Mouse (Mus musculus) midbrain, postnatal 0 days (tissue): ENCODE measurements around the gene Tsen2. TPM values are rescaled to one million over a fixed set of nuclear protein-coding genes. Genes with fewer than 3 reads are reported as not detected.

Source experiments
- ATAC-seq: fragments of 200-750 bp; cut with Nextera tagmentation; 2 replicates; pipeline ENCODE4 v1.8.0; 2017; ENCODE audit warnings: moderate number of reproducible peaks, mild to moderate bottlenecking, moderate TSS enrichment, moderate library complexity; ENCODE audit not compliant: low FRiP score
- DNase-seq: peaks from one replicate; pipeline ENCODE4 v3.0.0-alpha.2; 2015; ENCODE audit warnings: low spot score
- H3K27ac ChIP-seq: fragments of 300-500 bp; sonication (generic); 2 replicates; pipeline ENCODE4 v1.5.1; 2014; ENCODE audit warnings: low read depth, mild to moderate bottlenecking, low read length, mixed read lengths
- H3K27me3 ChIP-seq: fragments of 300-500 bp; sonication (generic); 2 replicates; pipeline ENCODE4 v1.6.1; 2014; ENCODE audit warnings: low read length, control low read depth, mixed read lengths; ENCODE audit not compliant: insufficient read depth
- H3K36me3 ChIP-seq: fragments of 300-500 bp; sonication (generic); 2 replicates; pipeline ENCODE4 v1.6.1; 2014; ENCODE audit warnings: low read length, control low read depth, mixed read lengths; ENCODE audit not compliant: insufficient read depth
- H3K4me1 ChIP-seq: fragments of 300-500 bp; sonication (generic); 2 replicates; pipeline ENCODE4 v1.6.1; 2014; ENCODE audit warnings: mild to moderate bottlenecking, control low read depth, antibody characterized with exemption, low read length, mixed read lengths; ENCODE audit not compliant: insufficient read depth
- H3K4me2 ChIP-seq: fragments of 300-500 bp; sonication (generic); 2 replicates; pipeline ENCODE4 v1.6.1; 2014; ENCODE audit warnings: low read depth, mild to moderate bottlenecking, low read length, mixed read lengths; ENCODE audit not compliant: poor library complexity, severe bottlenecking
- H3K4me3 ChIP-seq: fragments of 300-500 bp; sonication (generic); 2 replicates; pipeline ENCODE4 v1.5.1; 2014; ENCODE audit warnings: low read depth, mild to moderate bottlenecking, low read length, moderate library complexity
- H3K9ac ChIP-seq: fragments of 300-500 bp; sonication (generic); replicated peaks from 2 replicates; pipeline ENCODE4 v1.6.1; 2014; ENCODE audit warnings: mild to moderate bottlenecking, low read length, moderate library complexity, mixed read lengths; ENCODE audit not compliant: poor library complexity, severe bottlenecking
- H3K9me3 ChIP-seq: fragments of 300-500 bp; sonication (generic); 2 replicates; pipeline ENCODE4 v1.6.1; 2016; ENCODE audit warnings: low read length, control low read depth
- CTCF ChIP-seq: IDR thresholded peaks from 2 replicates; pipeline ENCODE4 v1.5.1; 2016; ENCODE audit warnings: antibody characterized with exemption, mild to moderate bottlenecking
- WGBS: fragments of 180-500 bp; shearing (Covaris S2); extraction: QIAGEN DNeasy Blood & Tissue Kit; methylation state at CpG from one replicate; pipeline ENCODE4 v1.1.7; 2014; 5-methylcytosine and 5-hydroxymethylcytosine counted together
- polyA plus RNA-seq: library from polyadenylated mRNA; unstranded; fragments of >200 nt; fragmentation: Nextera tagmentation; extraction: Ambion mirVana; gene quantifications from 2 replicates; pipeline ENCODE4 v1.2.1, GENCODE M21; 2015
- total RNA-seq: library from RNA; depleted of rRNA; stranded (reverse); fragments of >200 nt; gene quantifications from 2 replicates; pipeline ENCODE4 v1.2.3, GENCODE M21; 2014

The Tsen2 gene
- total and polyA plus RNA-seq, 2 experiments from 2014 or later, result 15.0 to 24.1 TPM

GRCm38 (mm10) chr6:115574171-115574570, 29.7 kb downstream of the Tsen2 start:
- TF ChIP-seq CTCF, result no peak
- Histone ChIP-seq H3K9me3 (no peaks in the 10 kb centered on the region), H3K9ac (no peak overlapping the region), H3K4me2 (no peak overlapping the region), H3K27me3 (no peaks in the 10 kb centered on the region), H3K4me1 (no peaks in the 10 kb centered on the region), H3K27ac (no peak overlapping the region), H3K36me3 (peaks cover 61% of the 10 kb centered on the region), H3K4me3 (no peak overlapping the region)
- DNase-seq (no peak), ATAC-seq (no peak)
- WGBS, result 93% methylated on average over 7 of the region's 7 CpGs

GRCm38 (mm10) chr6:115577407-115577806, 32.9 kb downstream of the Tsen2 start:
- Histone ChIP-seq H3K4me1 (no peaks in the 10 kb centered on the region), H3K27ac (no peak overlapping the region), H3K4me3 (no peak overlapping the region), H3K36me3 (peaks cover 57% of the 10 kb centered on the region), H3K4me2 (no peak overlapping the region), H3K9me3 (no peaks in the 10 kb centered on the region), H3K9ac (no peak overlapping the region), H3K27me3 (no peaks in the 10 kb centered on the region)
- ATAC-seq, result no peak
- 93% methylated on average over 5 of the region's 5 CpGs for WGBS
- no peak for DNase-seq
- no peak for TF ChIP-seq CTCF

- Histone ChIP-seq H3K4me3 (no peak overlapping the region), H3K4me1 (no peaks in the 10 kb centered on the region), H3K27me3 (no peaks in the 10 kb centered on the region), H3K4me2 (no peak overlapping the region), H3K36me3 (peaks cover 53% of the 10 kb centered on the region), H3K9ac (no peak overlapping the region), H3K27ac (no peak overlapping the region), H3K9me3 (no peaks in the 10 kb centered on the region)
- no peak for ATAC-seq
- 88% methylated on average over 9 of the region's 9 CpGs for WGBS
- no peak for TF ChIP-seq CTCF
- no peak for DNase-seq
Measured at GRCm38 (mm10) chr6:115577941-115578340, 33.5 kb downstream of the Tsen2 start.

GRCm38 (mm10) chr6:115580810-115581209, 36.3 kb downstream of the Tsen2 start:
- no peak for ATAC-seq
- H3K27ac ChIP-seq, result no peak overlapping the region
- H3K4me1 ChIP-seq, result no peaks in the 10 kb centered on the region
- DNase-seq, result no peak
- no peak overlapping the region for H3K4me2 ChIP-seq
- H3K36me3 ChIP-seq, result peaks cover 40% of the 10 kb centered on the region
- no peak overlapping the region for H3K9ac ChIP-seq
- no peaks in the 10 kb centered on the region for H3K27me3 ChIP-seq
- TF ChIP-seq CTCF, result no peak
- H3K9me3 ChIP-seq, result no peaks in the 10 kb centered on the region
- no peak overlapping the region for H3K4me3 ChIP-seq
- WGBS, result 95% methylated on average over 3 of the region's 3 CpGs

GRCm38 (mm10) chr6:115582328-115583115, 38.1 kb downstream of the Tsen2 start:
- Histone ChIP-seq H3K9ac (no peak overlapping the region), H3K27me3 (no peaks in the 10 kb centered on the region), H3K4me3 (no peak overlapping the region), H3K4me1 (no peaks in the 10 kb centered on the region), H3K27ac (no peak overlapping the region), H3K4me2 (no peak overlapping the region), H3K9me3 (no peaks in the 10 kb centered on the region), H3K36me3 (peaks cover 24% of the 10 kb centered on the region)
- DNase-seq (no peak), ATAC-seq (no peak)
- no peak for TF ChIP-seq CTCF
- 77% methylated on average over 10 of the region's 10 CpGs for WGBS

GRCm38 (mm10) chr6:115583430-115584125, 39.1 kb downstream of the Tsen2 start:
- H3K4me3 ChIP-seq, result no peak overlapping the region
- TF ChIP-seq CTCF, result no peak
- no peaks in the 10 kb centered on the region for H3K27me3 ChIP-seq
- H3K27ac ChIP-seq, result no peak overlapping the region
- H3K4me2 ChIP-seq, result no peak overlapping the region
- H3K9me3 ChIP-seq, result no peaks in the 10 kb centered on the region
- DNase-seq, result no peak
- H3K4me1 ChIP-seq, result no peaks in the 10 kb centered on the region
- no peak overlapping the region for H3K9ac ChIP-seq
- 82% methylated on average over 6 of the region's 6 CpGs for WGBS
- no peak for ATAC-seq
- peaks cover 13% of the 10 kb centered on the region for H3K36me3 ChIP-seq
